Mouse (Mus musculus) cerebellum, postnatal 25 days (tissue): ENCODE measurements around the gene Kif13a.

Experiments used
- DNase-seq, 2 experiments: peaks; one replicate each; pipeline ENCODE4 v3.0.0; 2021; ENCODE audit warnings: mixed read lengths in 2 of 2

The Kif13a gene

DNA sequence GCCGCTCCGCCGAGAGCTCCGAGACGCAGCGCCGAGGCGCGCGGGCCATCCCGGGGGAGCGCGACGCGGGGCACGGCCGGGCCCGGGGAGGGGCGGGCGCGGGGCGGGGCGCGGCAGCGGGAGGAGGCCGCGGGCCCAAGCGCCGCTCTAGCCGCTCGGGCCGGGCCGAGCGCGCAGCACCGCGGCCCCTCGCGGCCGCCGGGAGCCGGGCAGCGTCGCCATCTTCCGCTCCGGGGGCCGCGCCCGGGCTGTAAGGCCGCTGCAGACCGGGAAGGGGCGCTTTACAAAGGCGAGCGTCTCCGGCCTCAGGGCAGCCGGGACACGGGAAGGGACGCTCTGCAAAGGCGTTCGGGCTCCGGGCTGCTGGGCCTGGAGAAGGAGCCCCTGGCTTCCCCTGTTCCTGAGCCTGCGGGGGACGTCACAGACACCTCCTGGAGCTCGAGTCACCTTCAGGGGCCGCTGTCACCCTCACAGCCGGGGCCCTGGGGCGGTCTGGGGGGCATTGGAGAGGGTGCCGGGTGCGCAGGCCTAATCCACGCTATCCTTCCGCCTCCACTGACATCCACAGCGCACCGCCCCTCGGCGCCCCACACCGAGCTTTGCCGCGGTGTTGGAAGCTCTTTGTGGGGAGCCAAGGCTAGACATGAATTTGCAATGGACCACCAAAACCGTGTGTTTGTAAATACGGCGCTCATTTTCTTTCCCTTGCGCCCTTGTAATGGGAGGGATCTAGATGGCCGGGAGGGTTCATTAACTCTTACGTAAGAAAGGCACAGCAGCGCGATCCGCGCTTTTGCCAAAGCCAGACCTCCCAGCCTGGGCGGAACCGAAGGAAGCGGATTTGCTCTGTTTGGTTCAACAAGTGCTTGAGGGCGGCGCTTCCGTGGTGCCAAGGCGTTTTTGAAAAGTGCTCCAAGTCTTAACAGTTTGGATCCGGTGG is at the start of gene Kif13a:
Gene Kif13a, minus strand, starts transcription at position 149 of the 940 bp plus-strand sequence.
- peak; percentile 90 to 91 for DNase-seq

DNA sequence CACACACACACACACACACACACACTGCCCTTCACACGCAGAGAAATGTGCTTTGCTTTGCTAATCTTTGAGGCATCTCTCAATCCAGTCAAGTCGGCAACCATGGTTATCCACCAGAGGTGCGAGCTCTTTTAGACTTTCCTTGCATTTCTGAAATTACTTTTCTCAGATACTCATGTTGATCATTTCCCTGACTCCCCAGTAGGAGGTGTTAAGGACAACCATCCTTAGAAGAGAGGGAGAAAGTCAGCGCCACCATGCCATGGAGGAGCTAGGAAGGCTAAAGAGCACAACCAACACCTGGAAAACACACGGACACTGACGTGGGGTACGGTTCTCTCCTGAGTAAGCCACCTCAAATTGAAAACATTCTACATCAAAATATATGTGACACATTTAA is 46.9 kb upstream of the Kif13a start:
- no peak for DNase-seq

DNA sequence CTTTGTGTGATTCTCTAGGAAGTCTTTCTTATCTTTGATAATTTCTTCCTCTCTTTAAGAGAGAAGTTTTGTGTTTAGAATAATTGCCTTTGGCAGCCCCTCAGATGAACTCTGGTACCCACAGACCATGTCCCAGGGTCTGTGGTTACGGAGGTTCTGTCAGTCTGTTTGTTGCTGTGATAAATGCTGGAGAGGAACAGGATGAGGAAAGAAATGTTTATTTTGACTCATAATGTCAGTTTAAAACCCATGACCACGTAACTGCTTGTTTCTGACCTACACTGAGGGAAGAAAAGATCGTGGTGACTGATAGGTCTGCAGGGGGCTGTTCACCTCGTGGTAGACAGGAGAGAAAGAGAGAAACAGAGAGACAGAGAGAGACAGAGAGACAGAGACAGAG is 46.3 kb upstream of the Kif13a start:
- DNase-seq = no peak

- DNase-seq = no peak
Measured at GRCm38 (mm10) chr13:46975031-46975551, 45.4 kb upstream of the Kif13a start.

DNA sequence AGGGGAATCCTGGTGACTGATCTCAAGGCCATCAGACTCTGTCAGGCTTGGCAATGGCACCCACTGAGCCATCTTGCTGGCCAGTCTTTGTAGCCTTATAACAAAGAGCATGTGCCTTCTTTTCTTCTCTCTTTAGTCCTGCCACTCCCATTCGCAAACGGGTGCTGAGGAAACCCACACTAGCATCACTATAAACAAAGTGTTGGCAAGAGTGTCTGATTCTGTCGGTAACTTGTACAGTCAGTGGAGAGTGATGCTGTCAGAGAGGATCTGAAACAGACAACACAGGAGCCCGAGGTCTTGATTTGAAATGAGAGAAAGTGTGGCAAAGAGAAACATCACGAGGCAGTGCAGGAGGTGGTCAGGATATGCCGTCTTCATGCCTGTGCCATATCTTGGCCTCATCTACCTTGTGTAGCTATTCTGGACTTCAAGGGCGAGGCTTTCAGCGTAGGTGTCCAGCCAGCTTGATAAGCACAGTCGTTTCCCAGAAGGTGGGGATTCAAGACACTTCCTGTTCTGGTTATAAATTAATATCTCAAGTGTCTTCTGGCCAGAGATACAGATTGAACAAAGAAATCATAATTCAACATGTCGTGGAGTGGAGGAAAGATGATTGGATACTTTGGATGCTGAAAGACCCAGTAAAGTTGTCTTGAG is 40.7 kb upstream of the Kif13a start:
- DNase-seq = no peak

DNA sequence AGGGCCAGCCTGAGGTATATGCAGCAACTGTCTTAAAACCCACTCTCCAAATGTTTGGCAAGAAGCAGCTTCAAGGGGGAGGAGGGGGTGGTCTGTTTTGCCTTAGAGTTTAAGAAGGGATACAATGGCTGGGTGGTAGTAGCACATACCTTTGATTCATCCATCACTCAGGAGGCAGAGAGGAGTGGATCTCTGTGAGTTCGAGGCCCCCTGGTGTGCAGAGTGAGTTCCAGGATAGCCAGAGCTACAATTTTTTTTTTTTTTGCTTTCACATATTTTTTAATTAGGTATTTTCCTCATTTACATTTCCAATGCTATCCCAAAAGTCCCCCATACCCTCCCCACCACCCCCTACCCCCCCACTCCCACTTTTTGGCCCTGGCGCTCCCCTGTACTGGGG is 39.0 kb upstream of the Kif13a start:
- DNase-seq = no peak

DNA sequence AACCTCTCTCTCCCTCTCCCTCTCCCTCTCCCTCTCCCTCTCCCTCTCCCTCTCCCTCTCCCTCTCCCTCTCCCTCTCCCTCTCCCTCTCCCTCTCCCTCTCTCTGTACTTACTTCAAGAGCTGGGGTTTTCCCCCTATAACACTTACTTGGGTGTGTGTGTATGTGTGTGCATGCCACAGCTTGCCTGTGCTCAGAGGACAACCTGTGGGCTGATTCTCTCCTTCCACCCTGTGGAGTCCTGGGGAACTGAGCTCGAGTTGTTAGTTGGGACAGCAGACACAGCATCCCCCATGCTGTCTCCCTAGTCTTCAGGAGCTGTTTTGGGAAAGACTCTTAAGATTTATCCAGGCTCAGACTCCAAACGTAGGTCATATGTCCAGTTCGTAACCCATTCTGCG is 37.6 kb upstream of the Kif13a start:
- no peak for DNase-seq

- no peak for DNase-seq
Measured at GRCm38 (mm10) chr13:46960878-46961474, 31.3 kb upstream of the Kif13a start.

GRCm38 (mm10) chr13:46959139-46959538 is 29.5 kb upstream of the Kif13a start:
- DNase-seq = no peak

GRCm38 (mm10) chr13:46951212-46951611 is 21.5 kb upstream of the Kif13a start:
- no peak for DNase-seq

DNA sequence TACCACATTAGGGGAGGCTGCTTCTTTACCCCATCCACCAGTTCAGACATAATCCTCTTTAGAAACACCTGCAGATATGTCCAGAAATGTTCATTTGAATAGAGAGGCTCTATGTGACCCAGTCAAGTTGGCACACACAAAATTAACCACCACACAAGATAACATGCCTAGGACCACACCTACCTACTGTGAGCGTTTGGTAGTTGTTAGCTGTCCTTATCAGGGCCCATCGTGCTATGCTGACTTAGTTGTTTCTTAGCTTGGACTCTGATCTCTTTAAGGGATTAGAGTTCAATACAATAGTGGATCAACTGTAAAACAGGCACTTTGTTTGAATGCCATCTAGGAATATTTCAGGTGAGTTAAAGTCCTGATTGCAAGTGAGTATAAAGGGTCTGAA is 20.1 kb upstream of the Kif13a start:
- no peak for DNase-seq

- no peak for DNase-seq
Measured at GRCm38 (mm10) chr13:46948027-46948426, 18.4 kb upstream of the Kif13a start.

DNA sequence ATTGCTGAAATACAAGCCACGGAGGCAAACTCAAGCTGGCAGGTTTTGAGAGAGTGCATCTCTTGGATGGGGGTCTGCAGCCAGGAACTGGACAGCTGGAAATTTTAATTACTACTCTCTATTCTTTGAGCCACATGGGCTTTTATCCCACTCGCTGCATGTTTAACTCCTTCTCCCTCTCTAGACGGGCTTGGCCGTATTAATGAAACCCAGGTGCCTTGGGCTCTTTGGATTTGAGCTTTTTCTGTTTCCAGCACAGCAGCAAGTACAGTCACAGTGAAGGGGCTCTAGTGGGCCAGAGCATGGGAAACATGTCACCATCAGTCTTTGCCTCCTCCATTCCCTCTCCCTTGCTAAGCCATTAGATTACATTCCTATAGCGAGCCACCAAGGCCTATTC is 16.4 kb upstream of the Kif13a start:
- no peak for DNase-seq

DNA sequence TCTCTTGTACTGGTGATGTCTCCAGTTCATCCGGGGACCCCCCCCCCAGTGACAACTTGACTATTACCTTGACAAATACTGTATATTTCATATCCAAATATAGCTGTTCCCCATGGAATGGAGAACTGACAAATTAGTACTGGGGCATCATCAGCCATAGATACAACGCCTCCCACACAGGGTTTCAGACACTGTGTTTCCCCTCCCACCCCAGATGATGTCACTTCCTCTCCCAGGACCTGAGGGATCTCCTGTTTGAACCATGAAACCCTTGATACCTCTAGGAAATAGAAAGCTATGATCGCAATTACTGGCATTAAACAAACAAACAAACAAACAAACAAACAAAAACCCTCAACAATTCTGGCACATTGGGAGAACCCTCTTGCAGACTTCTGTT is 15.6 kb upstream of the Kif13a start:
- DNase-seq = no peak

GRCm38 (mm10) chr13:46943294-46943693 is 13.6 kb upstream of the Kif13a start:
- no peak for DNase-seq

GRCm38 (mm10) chr13:46934116-46934515 is 4.4 kb upstream of the Kif13a start:
- no peak for DNase-seq

DNA sequence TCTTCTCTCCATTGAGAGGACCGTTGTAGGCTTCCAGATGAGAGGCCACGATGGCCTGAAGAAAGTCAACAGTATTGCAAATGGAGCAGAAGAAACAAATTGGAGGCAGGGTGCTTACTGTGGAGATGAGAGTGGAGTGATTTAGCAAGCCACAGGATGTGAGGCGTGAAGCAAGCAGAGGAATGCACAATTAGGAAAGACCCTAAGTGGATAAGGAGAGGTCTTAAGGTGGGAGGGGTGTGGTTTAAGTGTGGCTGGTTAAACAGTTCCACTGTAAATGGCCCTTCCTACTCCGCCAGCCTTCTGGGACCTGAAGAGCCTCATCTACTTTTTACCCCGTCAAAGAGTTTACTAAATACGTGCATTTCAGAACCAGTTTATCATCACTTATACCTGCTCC is 3.2 kb upstream of the Kif13a start:
- DNase-seq = no peak

DNA sequence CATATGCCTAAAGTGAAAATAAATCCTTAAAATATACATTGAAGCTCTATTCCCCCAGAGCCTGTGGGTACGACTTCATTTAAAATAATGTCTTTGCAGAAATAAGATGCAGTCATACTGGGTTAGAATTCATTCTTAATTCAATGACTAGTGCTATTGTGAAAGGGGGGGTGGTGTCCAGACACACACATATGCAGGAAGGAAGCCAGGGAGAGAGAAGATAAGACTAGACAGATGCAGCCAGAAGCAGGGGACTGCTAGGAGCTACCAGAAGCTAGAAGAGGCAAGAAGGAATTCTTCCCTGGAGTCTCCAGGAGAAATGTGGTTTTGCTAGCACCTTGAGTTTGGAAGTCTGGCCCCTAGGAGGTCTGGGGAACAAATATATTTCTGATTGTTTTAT is 2.4 kb upstream of the Kif13a start:
- no peak for DNase-seq

DNA sequence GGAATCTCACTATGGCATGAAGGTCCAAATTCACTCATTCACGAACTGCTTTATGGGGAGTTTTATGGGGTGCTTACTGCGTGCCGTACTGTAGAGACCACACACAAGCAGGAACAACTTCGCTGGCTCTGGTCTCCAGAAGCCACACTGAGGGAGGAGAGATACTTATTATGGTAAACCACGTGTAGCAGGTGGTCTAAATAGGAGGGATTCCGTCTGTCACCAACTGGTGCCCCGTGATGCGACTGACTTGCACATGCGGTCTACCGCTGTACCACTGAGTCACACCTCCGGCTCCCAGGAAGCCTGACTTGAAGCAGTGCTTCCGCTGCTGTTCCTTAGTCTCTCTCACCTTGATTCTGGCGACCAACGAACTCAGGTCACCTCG is 986 bp upstream of the Kif13a start:
- peak in 1 of 2 experiments; percentile 40 for DNase-seq

DNA sequence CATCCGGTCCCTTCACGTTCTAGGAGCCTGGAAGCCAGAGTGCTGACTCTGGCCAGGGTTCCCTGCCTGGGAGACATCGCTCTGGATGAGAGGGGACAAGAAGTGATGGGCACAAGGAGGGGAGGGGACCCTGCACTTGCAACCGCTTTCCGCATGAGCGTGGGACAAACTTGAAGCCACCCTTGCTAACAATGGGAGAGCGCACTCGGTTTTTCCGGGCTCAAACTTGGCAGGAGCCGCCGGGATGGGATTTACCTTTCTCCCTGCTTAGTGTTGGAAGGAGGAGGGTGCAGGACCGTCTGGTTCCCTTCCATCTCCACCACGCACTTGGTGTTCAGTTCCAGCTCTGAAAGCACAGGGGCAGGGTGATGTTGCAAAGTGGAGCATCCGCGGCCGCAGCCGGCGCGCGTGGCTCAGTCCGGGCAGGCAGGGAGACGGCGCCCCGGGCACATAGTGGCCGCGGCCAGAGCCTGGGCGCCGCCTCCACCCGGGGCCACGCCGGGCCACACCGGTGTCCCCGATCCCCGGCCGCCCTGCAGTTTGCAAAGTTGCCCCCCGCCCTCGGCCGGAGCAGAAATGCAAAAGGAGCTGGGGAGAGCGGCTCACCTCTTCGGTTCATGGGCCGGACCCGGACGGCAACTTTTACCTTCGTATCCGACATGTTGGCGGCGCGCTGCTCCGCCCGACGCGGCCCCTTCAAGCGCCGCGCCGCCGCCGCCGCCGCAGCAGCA is 541 bp downstream of the Kif13a start:
- peak; percentile 79 to 81 for DNase-seq

DNA sequence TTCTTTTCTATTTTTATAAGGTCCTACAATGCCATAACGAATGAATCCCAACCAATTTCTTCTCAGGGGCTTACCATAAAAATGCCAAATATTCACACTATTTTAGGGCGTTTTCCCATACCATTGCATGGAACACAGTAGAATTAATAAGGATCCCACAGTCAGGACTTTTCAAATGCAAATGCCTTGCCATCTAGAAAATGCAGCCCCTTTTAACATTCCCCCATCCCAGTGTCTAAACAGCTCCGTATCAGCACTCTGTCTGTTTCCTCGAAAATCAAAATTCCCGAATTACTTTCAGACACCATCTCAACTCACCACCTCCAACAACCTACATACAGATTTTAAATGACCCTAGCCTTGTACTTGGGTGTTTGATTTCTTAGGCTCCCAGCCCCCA is 1.3 kb downstream of the Kif13a start:
- DNase-seq = no peak

DNA sequence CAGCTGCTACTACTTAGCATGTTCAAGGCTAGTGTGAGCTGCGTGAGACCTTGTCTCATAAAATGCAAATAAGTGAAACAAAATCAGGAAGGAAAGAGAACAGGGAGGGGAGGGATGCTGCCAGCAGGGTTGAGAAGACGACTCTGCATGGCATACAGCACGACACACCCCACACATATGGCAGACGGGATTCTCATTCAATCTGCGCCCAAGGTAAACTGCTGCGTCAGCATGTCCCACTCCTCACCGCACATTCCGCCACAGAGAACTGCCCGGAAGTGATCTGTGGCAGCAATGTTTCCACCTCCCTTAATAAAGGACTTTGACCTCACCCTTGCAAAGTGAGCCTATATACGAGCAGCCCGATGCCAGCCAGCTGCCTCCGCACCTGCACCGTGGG is 4.0 kb downstream of the Kif13a start:
- DNase-seq = peak in 1 of 2 experiments; percentile 23

DNA sequence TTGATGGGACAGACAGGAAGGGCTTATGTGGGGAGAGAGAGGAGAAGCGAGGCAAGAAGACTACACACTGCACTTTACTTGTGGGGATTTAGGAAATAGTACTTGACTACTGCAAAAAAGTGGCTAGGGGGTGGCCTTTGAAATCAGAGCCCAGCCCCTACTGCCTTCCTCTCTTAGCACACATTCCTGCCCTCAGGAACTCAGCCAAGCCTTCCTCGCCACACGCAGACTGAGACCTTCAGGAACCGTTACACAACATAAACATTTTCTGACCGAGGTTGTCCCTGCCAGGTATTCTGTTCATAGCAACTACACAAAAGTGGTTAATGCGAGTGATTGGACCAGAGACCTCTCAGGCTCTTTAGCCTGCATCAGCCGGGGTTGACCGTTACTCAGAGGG is 8.1 kb downstream of the Kif13a start:
- DNase-seq = no peak
